Mouse (Mus musculus) granulocyte monocyte progenitor cell, adult 5-6 weeks (primary cell): ENCODE results near the gene Defa30. TPM values are rescaled to one million over a fixed set of nuclear protein-coding genes. Genes with fewer than 3 reads are reported as not detected.
"Not testable (repeated sequence)": the region's sequence is repeated elsewhere in the genome, so short reads cannot be mapped to it uniquely, and the experiment has no call there.

Experiments
- ATAC-seq: replicated peaks from 2 replicates; pipeline ENCODE4 v1.8.0; 2016; ENCODE audit warnings: mild to moderate bottlenecking, moderate TSS enrichment, inconsistent platforms; ENCODE audit not compliant: poor library complexity, severe bottlenecking
- total RNA-seq, 2 experiments: library from RNA; stranded (forward) in 1 of 2; stranded (reverse) in 1 of 2; fragments of 200-712, 200-1000 nt in 1 of 2; fragments of >200 nt in 1 of 2; fragmentation: Nextera tagmentation in 1 of 2; gene quantifications; 2 replicates each; pipeline ENCODE4 v1.2.3; 2014 to 2017

Gene Defa30
- not detected in 2 replicates for total RNA-seq (2014; fragmentation: Nextera tagmentation)
- not detected in 2 replicates for total RNA-seq (2017)

- not testable (repeated sequence) for ATAC-seq
Observed at GRCm38 (mm10) chr8:21134342-21134741, at the start of gene Defa30. Defa30 (plus strand) TSS chr8:21134642.

GRCm38 (mm10) chr8:21093106-21093505, 41.3 kb upstream of the Defa30 start:
- no peak for ATAC-seq

DNA sequence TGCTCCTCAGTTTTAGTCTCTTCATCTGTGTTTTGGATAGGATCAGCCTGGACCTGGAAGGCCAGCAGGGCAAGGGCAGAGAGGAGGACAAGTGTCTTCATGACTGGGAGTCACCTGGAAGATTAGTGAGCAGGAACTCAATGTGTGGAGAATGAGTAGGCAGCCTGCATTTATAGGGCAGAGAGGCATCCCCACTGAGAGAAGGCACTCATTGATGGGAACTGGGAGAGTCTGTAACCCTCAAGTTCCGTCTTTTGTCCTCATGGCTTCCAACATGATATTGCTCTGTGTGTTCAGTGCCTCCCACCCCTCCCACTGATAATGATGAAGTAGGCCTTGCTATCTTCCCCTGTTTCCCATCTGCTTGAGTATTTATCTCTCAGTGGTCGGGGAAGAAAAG, 38.5 kb upstream of the Defa30 start, which contains the start of gene Gm14851:
Gene Gm14851 (minus strand): TSS at position 101 of the 400 bp plus-strand sequence.
- not testable (repeated sequence) for ATAC-seq

- not testable (repeated sequence) for ATAC-seq
Observed at GRCm38 (mm10) chr8:21161977-21162376, 27.5 kb downstream of the Defa30 start, which contains the start of gene Defa22. Defa22 (plus strand) TSS chr8:21162277.

Other genes with a start within 250 kb of the Defa30 start
- not detected in 2 replicates for gene Defb33, start 242.0 kb upstream of the Defa30 start, total RNA-seq (2014; fragmentation: Nextera tagmentation)
- not detected in 2 replicates for gene Defb33, start 242.0 kb upstream of the Defa30 start, total RNA-seq (2017)
- gene Gm15056, start 232.0 kb upstream of the Defa30 start, total RNA-seq (2014; fragmentation: Nextera tagmentation) = not detected in 2 replicates
- not detected in 2 replicates for gene Gm15056, start 232.0 kb upstream of the Defa30 start, total RNA-seq (2017)
- gene Gm6040, start 212.6 kb upstream of the Defa30 start, total RNA-seq (2014; fragmentation: Nextera tagmentation) = not detected in 2 replicates
- not detected in 2 replicates for gene Gm6040, start 212.6 kb upstream of the Defa30 start, total RNA-seq (2017)
- gene AY761185, start 189.9 kb upstream of the Defa30 start, total RNA-seq (2014; fragmentation: Nextera tagmentation) = not detected in 2 replicates
- not detected in 2 replicates for gene AY761185, start 189.9 kb upstream of the Defa30 start, total RNA-seq (2017)
- gene Defa21, start 109.1 kb upstream of the Defa30 start, total RNA-seq (2014; fragmentation: Nextera tagmentation) = not detected in 2 replicates
- not detected in 2 replicates for gene Defa21, start 109.1 kb upstream of the Defa30 start, total RNA-seq (2017)
- not detected in 2 replicates for gene Defa23, start 79.6 kb upstream of the Defa30 start, total RNA-seq (2014; fragmentation: Nextera tagmentation)
- not detected in 2 replicates for gene Defa23, start 79.6 kb upstream of the Defa30 start, total RNA-seq (2017)
- gene Defa35, start 69.6 kb upstream of the Defa30 start, total RNA-seq (2014; fragmentation: Nextera tagmentation) = not detected in 2 replicates
- gene Defa35, start 69.6 kb upstream of the Defa30 start, total RNA-seq (2017) = not detected in 2 replicates
- gene Defa25, start 50.2 kb upstream of the Defa30 start, total RNA-seq (2014; fragmentation: Nextera tagmentation) = not detected in 2 replicates
- gene Defa25, start 50.2 kb upstream of the Defa30 start, total RNA-seq (2017) = not detected in 2 replicates
- gene Gm14851, start 38.6 kb upstream of the Defa30 start, total RNA-seq (2014; fragmentation: Nextera tagmentation) = not detected in 2 replicates
- not detected in 2 replicates for gene Gm14851, start 38.6 kb upstream of the Defa30 start, total RNA-seq (2017)
- not detected in 2 replicates for gene Defa22, start 27.6 kb downstream of the Defa30 start, total RNA-seq (2014; fragmentation: Nextera tagmentation)
- not detected in 2 replicates for gene Defa22, start 27.6 kb downstream of the Defa30 start, total RNA-seq (2017)
- not detected in 2 replicates for gene Defa31, start 57.0 kb downstream of the Defa30 start, total RNA-seq (2014; fragmentation: Nextera tagmentation)
- gene Defa31, start 57.0 kb downstream of the Defa30 start, total RNA-seq (2017) = not detected in 2 replicates
- gene Gm15293, start 66.9 kb downstream of the Defa30 start, total RNA-seq (2014; fragmentation: Nextera tagmentation) = not detected in 2 replicates
- gene Gm15293, start 66.9 kb downstream of the Defa30 start, total RNA-seq (2017) = not detected in 2 replicates
- not detected in 2 replicates for gene Gm15292, start 115.1 kb downstream of the Defa30 start, total RNA-seq (2014; fragmentation: Nextera tagmentation)
- not detected in 2 replicates for gene Gm15292, start 115.1 kb downstream of the Defa30 start, total RNA-seq (2017)
- gene Defa27, start 180.9 kb downstream of the Defa30 start, total RNA-seq (2014; fragmentation: Nextera tagmentation) = not detected in 2 replicates
- not detected in 2 replicates for gene Defa27, start 180.9 kb downstream of the Defa30 start, total RNA-seq (2017)
- gene Defa29, start 192.4 kb downstream of the Defa30 start, total RNA-seq (2014; fragmentation: Nextera tagmentation) = not detected in 2 replicates
- gene Defa29, start 192.4 kb downstream of the Defa30 start, total RNA-seq (2017) = not detected in 2 replicates
- gene Defa2, start 243.9 kb downstream of the Defa30 start, total RNA-seq (2014; fragmentation: Nextera tagmentation) = not detected in 2 replicates
- gene Defa2, start 243.9 kb downstream of the Defa30 start, total RNA-seq (2017) = not detected in 2 replicates